Mouse (Mus musculus) lung, postnatal 10 days (tissue): ENCODE data around the gene Erbb4.
"Not testable (repeated sequence)": the region's sequence is repeated elsewhere in the genome, so short reads cannot be mapped to it uniquely, and the experiment has no call there.

Source experiments
- DNase-seq: peaks from one replicate; pipeline ENCODE4 v3.0.0; 2021

Gene Erbb4

DNA sequence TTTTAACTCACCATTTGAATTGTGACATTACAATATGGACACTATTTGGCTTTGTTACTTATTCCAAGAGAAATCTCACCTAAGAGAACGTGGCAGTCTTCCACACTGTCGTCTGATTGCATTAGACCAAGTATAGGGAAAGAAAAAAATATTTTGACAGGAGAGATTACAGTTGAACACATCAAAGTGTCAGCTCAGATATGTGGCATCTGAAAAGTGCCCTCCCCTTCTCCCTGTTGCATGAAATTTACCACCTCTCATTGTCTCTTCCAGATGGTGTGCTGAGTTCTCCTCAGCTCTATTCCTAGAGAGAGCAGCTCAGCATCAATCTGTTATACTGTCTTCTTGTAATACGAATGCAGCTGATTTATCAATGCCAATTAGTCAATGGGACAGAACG, 268.5 kb downstream of the Erbb4 start:
- DNase-seq = no peak

DNA sequence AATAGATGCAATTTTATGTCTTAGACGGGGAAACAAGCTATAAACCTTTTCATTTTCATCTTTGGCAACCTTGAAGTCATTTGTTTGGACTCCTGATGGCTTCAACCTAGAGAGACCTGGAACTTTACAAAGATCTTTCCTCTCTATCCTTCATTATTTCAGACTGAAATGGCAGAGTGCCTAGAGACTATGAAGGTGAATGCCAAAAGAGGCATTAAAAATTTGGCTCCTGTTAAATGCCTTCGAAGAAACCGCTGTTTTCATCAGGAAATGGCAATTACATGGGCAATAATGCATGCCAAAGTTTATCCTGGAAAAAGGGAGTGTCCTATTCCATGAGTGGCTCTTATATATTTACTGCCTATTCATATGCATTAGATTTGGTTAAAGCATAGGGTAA, 273.2 kb downstream of the Erbb4 start:
- DNase-seq = no peak

DNA sequence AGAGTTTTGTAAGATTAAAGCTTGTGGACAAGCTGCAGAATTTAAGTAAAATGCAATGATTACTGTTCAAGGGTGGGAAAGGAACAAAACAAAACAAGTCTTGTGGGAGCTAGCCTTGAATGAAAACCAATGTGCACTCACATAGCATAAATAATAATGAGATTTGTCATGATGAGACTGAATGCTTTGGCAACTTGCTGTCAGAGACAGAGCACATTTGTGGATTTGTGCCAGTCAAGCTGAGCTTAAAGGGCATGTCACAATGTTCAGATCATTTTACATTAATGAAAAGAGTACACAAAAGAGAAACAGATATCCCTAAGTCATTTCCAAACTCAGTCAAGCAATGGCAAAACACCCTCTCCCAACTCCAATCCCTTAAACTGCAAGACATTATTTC, 275.8 kb downstream of the Erbb4 start:
- DNase-seq = no peak

DNA sequence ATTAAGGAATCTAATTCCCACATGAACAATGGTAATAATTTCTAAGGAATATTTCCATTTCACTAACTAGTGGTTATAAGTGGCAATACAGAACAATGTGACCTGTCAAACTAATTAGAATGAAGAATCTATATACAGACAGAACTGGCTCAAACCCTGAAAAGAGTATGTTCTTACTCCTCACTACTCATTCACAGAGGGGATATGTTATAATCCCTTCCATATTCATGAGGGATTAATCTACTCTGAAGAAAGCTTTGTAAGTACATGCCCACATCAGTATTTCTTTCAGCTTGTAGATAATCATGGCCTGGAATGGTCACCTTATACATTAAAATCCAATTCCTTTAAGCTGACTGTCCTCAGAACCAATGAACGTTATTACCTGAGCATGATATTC, 276.3 kb downstream of the Erbb4 start:
- DNase-seq = no peak

DNA sequence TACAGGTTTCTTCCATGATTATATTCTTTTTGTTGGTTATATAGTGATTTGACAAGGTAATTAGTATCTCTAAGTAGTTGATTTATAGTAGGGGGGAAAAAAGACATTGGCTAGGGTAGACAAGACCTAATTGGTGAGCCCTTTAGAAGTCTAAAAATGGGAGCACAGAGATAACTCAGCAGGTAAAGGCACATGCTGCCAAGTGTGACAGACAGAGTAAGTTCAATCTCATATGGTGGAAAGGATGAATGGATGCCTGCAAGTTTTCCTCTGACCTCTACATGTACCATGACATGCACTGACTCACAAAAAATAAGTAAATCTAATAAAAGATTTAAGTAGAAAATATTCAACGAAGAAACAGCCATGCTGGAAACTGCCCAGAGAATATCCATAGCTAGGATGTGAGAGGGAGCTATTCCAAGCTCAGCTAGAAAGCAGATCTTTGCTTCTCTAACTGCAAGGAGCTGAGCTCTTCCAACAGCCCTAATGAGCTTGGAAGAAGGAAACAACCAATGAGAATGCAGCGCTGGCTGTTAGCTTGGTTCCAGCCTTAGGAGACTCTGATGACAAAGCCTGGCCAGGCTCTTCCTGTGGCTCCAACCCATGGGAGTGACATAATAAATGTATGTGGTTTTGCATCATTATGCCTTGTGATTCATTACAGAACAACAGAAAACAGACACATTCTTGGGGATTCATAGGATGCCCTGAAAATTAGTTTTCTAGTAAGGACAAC, 277.2 kb downstream of the Erbb4 start:
- no peak for DNase-seq

DNA sequence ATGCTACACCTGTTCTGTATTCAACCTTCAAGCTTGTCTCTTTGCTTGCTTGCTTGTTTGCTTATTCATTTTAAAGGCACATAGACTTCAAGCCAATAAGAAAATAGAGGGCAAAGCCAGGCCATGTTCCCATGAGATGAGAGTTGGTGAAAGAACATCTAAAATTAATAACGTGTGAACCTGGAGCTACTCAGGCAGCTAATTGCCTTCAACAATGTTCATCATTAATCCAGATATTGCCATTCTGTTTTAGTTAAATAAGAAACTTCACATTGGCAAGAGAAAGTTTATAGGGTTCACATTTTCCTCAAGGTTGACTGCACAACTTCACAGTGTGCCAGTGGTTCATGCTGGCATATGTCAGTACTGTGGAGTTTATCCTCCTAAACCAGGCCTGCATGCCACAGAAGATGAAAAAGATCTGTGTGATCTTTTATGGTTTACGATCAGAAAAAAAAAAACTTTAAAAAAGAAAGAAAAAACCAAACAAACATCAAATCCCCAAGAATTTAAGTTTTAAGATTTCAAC, 284.7 kb downstream of the Erbb4 start:
- no peak for DNase-seq

DNA sequence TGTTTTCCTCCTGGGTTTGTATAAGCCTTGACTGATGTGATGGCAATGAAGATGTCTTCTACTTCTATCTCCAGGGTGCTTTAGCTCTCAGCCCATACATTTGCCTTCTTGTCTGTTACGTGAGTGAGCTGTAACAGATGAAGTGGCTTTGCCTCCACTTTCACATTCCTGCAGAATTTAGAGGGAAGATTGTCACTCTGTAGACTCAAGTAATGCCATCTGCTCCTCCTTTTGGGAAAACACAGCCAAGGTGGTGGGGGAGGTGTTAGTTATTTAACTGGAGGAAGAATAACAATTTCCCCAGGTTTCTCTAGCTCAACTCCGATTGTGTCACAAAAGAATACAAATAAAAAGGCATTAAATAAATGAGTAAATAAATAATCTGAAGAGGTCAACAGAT, 301.1 kb downstream of the Erbb4 start:
- no peak for DNase-seq

DNA sequence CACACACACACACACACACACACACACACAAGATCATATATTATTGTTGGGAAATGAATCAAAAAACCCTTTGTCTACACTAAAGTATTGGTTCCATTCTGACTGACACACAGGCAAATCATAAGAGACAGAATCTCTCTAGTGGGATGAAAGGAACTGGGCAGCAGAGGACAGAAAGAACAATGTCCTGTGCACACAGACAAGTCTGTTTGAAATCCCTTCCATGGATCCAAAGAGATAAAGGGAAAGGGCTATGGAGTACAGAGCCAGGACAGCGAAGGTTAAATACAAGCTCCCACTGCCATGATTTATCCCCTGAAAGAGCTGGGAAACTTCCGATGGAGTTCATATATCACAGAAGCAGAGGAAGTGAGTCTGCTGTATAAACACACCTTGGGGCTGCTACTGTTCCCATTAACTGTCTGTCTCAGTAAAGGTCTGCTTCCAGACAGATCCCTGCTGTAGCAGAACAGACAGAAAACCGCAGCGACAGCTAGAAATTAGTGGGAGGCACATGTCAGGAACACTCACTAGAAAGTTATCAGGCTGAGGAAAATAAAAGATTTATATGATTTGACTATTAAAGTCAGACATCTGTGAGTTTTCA, 320.3 kb downstream of the Erbb4 start:
- no peak for DNase-seq

DNA sequence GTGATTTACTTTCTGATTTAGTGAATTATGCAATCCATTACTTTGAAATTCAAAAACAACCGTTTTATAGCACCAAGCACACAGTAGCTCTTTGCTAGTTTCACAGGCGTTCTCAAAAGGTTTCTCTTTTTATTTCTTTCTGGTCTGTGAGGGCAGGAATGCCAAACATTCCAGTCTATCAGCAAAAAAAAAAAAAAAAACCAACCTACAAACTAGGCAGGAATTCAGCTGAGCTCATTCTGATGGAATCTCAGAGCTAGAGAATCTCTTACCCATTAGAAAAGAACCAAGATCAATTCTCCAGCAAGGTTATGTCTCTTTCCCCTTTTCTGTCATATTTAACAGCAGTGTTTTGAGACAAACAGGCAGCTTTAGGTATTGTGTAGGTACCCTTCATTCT, 327.2 kb downstream of the Erbb4 start:
- no peak for DNase-seq

DNA sequence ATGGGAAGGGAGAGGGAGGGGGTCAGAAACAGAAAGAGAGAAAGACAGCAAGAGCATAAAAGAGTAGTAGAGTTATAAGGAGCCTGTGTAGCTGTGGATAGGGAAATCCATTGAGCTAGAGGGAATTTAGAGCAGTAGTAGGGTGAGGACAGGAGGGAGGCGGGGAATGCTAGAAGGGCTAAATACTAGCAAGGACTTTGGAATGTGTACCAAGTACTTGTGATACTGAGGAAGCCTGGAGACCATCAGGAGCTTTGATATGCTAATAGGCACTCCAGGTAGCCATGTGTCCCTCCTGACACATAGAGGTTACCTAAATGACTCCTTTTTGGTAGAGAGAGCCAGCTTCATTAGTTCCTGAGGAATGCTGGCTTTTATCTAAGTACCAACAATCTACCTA, 327.8 kb downstream of the Erbb4 start:
- DNase-seq = no peak

DNA sequence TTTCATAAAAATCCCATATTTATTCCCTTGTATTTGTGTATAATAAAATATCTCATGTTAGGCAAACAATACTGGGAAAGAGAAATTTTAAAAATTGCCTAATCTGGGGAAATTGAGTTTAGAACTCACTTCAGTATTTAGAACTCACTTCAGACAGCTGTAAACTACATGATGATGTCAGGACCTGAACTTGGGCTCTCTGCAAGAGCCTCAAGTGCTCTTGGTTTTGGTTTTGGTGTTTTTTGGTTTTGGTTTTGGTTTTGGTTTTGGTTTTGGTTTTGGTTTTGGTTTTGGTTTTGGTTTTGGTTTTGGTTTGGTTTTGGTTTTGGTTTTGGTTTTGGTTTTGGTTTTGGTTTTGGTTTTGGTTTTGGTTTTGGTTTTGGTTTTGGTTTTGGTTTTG, 341.8 kb downstream of the Erbb4 start:
- not testable (repeated sequence) for DNase-seq

DNA sequence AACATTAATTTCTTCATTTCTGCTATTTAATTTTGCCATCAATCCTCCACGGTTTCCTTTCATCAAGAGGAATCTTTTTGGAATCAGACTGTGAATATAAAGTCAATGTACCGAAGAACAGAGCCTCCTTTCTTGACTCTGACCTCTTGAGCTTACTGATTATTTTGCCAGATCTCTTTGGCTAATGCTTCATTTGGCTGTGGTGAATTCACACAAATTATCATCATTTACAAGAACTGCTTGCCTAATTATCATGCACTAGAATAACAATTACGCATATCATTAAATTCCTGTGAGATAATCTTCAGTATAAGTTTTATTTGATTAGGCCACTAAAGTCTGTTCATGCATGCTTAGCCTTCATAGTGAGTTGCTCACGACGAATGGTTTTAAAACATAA, 345.4 kb downstream of the Erbb4 start:
- DNase-seq = no peak

DNA sequence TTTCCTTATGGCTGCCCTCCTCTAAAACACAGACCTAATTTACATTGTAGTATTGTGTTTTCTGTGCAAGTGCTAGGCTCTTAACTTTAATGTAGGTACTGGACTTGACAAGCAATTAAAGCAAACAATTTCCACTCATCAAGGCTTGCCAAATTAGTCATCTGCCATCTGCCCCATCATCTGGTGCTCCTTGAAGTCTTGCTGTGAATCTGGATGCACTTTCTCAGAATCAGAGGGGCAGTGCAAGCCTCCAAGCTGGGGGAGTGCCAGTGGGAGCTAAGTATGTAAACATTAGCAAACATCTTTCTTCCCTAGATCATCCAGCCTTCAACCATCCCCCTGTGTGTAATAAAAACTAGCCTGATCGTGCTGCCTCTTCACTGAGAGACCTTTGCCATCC, 358.9 kb downstream of the Erbb4 start:
- DNase-seq = no peak

DNA sequence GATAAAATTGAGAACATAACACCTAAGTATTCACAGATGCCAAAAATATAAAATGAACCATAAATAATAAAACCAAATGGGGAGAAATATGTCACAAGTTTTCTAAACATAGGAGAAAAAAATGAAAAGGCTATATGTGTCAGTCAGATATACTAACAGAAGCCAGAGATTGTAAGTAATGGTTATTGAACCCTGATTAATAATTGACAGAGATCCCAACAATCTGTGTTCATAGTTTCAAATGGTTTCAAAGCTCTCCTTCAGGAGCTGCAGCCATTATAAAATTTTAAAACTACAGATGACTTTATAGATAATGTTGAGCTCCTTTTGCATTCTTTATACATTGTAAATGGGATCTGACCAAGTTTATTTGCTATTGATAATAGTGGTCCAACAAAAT, 426.4 kb downstream of the Erbb4 start:
- no peak for DNase-seq

DNA sequence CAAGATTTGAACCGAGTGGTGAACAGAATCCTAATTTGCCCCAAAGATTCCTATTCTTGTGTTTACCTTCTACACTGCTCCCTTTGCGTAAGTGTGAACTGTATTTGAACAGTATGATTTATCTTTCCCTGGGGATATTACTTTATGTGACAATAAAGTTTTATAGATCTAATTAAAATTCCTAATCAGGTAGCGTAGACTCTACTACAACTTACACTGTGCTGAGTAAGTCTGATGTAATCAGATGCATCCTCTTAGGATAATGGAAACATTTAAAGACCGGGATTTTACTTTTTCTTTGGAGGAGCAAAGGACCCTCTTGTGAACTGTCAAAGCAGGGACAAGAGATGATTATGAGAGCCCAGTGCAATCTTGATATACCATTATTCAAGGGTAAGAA, 433.2 kb downstream of the Erbb4 start:
- no peak for DNase-seq

DNA sequence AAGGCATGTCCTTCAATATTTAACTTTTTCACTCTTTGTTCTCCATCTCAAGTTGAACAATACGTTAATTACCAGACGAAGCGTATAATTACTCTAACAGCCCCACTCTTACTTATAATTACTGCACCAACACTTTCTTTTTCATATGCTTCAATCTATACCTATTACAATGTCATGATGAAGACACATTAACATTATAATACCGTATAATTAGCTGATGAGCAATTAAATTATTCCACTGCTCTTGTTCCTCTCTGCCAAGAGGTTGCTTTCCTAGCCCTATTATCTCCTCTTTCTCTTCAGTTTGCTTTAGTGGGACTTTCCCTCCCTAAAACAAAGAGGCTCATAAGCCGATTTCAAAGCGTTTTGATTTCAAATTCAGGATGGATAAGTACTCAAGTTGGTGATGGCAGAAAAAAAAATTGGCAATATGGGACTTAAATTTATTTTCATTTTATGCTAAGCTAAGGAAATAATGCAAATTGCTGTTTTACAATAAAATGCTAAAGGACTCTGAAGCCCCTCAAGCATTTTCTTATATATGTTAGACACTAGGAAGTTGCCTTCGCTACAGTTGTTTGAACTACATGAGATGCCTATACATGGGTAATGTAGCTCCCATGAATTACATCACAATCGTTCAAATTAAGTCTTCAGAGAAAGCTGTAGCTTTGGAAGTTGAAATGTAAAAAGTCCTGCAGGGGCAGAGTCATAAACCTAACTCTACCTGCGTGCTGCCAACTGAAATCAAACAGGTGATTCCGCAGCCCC, 440.8 kb downstream of the Erbb4 start:
- no peak for DNase-seq

DNA sequence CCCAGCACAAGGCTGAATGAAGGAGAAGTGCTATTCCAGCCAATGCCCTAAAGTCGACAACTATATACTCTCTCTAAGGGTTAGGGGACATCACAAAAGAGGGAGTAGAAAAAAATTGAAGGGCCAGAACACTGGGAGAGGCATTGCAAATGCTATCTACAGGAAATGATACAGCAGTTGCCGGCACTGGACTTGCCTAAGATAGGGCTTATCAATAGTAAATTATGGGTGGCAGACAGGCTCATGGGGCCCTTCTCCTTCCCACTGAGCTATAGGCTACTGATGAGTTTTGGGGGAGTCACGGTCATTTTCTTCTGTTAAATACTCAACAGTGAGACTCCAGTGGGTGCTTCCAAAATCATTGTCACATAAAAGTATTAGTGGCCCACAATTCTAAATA, 517.4 kb downstream of the Erbb4 start:
- DNase-seq = no peak

DNA sequence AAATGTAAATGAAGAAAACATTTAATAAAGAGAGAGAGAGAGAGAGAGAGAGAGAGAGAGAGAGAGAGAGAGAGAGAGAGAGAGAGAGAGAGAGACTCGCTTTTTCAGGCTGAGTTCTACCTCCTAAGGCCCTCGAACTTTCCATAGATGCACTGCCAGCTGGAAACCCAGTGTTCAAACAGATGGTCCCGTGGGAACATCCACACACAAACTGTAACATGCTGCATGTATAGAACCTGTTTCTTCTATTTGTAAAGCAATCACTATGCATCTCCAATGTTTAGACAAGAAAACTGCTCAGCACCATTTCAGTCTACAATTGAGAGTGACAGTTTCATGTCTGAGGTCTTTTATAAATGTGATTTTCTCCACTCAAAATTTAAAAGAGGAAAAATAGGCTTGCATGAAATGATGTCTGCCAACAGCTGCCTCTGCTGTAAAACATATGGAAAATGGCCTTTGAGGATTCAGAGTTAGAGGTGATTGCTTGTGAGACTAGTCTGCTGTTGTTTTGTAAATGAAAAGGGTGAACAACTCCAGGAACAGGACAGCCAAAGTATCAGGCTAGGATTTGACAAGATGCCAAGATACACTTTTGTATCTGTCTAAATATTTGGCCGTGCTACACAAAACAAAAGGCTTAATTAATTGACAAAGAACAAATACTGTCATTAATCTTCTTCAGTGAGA, 533.9 kb downstream of the Erbb4 start:
- no peak for DNase-seq

DNA sequence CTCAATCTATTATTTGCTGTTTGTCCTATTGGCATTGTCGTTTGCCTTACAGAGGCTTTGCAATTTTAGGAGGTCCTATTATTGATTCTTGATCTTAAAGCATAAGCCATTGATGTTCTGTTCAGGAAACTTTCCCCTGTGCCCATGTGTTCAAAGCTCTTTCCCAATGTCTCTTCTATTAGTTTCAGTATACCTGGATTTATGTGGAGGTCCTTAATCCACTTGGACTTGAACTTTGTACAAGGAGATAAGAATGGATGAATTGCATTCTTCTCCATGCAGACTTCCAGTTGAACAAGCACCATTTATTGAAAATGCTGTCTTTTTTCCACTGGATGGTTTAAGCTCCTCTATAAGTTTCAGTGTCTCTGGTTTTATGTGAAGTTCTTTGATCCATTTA, 536.9 kb downstream of the Erbb4 start:
- no peak for DNase-seq

DNA sequence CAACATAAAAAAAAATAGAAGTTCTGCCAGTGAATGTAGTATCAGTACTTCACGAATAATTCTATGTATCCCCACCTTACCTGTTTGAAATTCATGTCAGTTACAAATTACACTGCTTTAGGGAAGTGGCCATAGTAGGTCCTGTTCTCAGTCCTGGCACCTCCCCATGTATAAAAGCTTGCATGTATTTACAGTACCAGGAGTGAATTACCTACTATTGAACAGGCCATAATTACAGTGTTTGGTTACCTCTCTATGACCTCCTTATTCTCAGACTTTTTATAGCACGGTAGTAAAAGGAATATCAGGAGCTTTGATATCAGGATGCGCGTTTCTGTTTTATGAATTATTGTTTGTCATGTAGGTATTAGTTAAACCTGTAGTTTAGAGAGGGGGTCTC, 564.9 kb downstream of the Erbb4 start:
- no peak for DNase-seq

DNA sequence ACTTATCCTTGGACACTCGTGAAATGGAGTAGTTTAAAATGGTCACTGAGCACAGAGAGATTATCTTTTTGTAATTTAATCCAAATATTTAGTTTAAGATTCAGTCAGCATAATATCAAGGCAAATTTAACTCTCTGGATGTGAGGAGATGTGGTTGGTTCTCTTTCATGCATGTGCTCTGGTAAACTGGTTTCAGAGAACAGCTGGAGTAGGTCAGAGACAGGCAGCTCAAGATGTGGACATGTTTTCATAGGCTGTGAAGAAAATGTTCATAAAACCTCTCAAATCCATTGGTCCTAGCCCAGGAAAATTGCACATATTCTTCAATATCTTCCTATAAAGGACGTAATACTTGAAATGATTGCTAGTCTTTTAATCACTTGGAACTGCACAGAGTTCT, 590.0 kb downstream of the Erbb4 start:
- no peak for DNase-seq

DNA sequence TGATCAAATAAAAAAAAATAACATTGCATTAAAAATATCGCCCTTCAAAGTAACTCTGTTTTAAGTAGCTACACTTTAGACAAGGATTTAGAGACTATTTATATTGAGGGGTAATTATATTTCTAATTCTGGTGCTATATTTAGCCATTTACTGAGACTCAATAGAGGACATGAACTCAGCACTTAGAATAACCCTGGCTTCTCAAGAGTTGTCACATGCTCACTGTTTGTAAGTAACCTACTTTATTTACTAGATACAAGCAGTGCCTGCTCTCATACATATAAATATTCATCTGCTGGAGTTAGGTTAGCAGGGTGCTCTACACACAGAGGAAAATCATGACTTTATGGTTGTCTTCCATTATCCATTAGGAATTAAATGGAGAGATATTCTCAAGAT, 604.0 kb downstream of the Erbb4 start:
- DNase-seq = no peak

DNA sequence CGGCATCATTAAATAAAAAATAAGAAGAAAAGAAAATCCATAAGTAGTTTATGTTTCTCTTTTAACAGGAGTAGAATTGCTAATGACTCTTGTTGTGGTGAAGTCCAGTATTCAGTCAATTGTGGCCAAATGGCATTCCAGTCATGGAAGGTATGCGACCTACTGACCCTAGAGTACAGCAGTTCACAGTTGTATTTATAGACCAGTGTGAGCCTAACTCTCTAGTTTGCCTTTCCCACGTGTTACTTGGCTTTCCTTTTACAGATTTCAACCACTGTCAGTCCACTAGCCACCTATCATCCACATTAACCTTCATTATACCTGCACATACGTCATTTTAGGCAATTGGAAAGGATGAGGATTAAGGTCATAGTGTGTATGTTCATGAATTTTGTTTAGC, 606.3 kb downstream of the Erbb4 start:
- no peak for DNase-seq
